Mouse (Mus musculus): ENCODE measurements around the gene Tpr.

GRCm38 (mm10) chr1:150489148-150489547 is 96.5 kb downstream of the Tpr start:
- no peak for TF ChIP-seq GATA1 (IDR thresholded peaks at IDR 0.05; ENCODE audit: low read length)
- no peak for TF ChIP-seq TAL1 (IDR thresholded peaks at IDR 0.05; ENCODE audit: low read length)

All from erythroblast, embryonic 14.5 days (primary cell).